Mouse (Mus musculus): ENCODE results near the gene Car15.

Gene Car15

DNA sequence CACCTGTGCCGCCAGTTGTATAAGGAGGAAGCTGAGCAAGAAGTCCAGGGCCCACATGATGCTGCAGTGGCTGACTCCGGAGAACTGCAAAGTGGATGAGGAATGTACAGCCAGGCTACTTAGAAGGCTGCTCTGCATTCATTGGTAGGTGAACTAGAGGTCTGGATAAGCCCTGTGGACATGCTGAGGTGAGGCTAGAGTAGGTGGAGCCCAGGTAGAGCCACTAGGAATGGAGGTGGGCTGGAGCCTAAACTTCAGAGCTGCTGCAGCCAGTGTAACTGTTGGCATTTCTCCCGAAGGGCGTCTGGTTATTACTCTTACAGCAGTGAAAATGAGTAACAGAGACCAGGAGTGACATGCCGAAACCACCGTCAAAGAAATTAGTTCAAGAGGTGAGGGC lies at the start of gene Car15:
Gene Car15 (minus strand): TSS at position 314 of the 400 bp plus-strand sequence.
- no peak for DNase-seq (ENCODE audit: low spot score)

DNA sequence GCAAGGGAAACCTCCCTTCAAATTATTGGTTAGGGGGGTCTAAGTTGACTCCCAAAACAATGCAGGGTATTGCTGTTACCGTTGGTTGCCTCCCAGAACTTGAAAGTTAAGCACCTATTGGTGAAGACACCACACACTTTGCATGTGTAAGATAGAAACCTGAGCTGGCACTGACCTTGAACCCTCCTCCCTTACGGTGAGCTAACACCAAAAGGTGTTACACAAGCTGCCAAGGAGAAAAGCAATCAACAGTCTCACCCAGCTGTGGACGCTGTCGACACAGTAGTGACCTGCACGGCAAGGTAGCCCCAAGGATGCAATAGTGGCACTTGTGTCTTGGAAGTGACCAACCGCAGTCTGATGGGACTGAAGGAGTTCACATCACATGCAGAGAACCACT lies 46.0 kb upstream of the Car15 start:
- no peak for DNase-seq (ENCODE audit: low spot score)

GRCm38 (mm10) chr16:17882196-17882595 lies 44.0 kb upstream of the Car15 start:
- no peak for DNase-seq (ENCODE audit: low spot score)

DNA sequence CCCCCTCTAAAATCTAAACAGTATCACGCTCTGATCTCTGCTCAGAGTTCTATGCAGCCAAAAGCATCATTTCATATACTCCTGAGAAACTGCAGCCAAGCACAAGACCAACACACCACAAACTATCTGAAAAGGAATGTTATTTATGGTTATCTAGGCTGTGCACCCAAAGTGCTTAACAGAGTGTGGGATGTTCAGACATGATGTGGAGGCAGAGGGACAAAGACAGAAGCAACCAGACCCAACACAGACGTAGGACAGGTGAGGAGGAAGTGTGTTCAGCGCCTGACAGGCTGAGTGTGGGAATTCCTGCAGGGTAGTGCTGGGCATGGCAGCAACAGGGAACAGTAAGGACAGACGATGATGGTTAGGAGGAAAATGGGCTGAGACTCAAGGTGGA lies 41.4 kb upstream of the Car15 start:
- DNase-seq (ENCODE audit: low spot score) = no peak

DNA sequence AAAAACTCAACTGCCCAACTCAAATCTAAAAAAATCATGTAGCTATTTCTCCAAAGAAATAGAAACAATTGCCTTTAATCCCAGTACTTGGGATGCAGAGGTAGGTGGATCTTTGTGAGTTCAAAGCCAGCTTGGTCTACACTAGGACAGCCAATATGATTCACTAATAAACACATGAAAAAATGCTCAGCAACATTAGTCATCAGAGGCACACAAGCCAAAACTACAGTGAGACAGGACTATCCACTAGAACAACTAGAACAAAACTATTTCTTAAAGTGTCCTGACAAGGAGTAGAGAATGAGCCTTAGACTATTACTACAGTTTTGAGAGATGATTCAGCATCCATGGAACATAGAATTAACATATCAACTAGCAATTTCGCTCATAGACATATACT lies 37.9 kb upstream of the Car15 start:
- DNase-seq (ENCODE audit: low spot score) = no peak

DNA sequence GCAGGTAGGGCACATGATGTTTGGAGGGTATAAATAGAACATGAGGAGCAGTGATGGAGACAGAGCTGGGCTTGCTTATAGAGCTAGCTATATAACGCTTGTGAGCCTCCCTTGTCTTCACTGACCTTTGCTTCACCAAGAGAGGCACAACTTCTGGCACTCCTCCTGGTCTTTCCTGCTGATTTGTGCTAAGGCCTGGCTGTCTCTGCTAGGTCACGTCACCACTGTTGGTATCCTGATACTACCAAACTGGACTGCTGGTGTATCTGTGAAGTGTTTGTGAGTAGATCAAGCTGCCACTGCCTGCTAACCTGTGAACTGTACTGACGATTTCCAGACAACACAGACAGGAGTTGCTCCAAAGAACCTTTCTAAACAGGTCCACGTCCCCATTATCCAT lies 37.0 kb upstream of the Car15 start:
- no peak for DNase-seq (ENCODE audit: low spot score)

- DNase-seq (ENCODE audit: low spot score) = no peak
Observed at GRCm38 (mm10) chr16:17872995-17873394, 34.8 kb upstream of the Car15 start.

- peak; percentile 56 for DNase-seq (ENCODE audit: low spot score)
Observed at GRCm38 (mm10) chr16:17871248-17871647, 33.1 kb upstream of the Car15 start.

- no peak for DNase-seq (ENCODE audit: low spot score)
Observed at GRCm38 (mm10) chr16:17865770-17866169, 27.6 kb upstream of the Car15 start.

DNA sequence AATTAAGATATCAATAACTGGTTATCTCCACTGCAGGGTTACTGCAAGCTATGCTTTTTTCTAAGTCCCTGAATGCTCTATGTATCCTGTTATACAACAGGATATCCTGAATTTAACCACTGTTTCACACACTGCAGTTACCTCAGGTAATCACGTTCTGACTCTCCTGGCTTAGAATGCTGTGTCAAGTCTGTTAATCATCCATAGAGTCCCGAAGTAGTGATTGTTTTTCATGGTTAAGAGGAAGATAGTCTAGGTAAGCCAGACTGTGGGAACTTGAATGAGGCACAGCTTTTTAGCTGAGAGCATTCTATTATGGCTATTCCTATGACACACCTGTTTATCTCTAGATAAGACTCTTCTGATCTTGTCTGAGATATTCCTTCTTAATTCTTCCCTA lies 27.1 kb upstream of the Car15 start:
- DNase-seq (ENCODE audit: low spot score) = no peak

DNA sequence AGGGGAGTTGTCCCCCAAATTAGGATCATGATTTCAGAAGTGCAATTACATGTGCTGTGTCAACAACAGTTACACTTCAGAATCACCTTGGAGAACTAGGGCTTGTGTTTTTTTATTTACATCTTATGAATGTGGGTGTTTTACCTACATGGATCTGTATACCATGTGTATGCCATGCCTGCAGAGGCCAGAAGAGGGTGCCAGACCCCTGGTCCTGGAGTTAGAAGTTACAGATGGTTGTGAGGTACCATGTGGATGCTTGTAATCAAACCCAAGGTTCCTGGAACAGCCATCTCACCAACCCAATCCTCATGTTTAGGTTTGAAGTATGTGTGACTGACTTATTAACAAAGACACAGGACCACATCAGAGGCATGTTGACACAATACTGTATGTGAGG lies 20.4 kb upstream of the Car15 start:
- DNase-seq (ENCODE audit: low spot score) = peak; percentile 29

GRCm38 (mm10) chr16:17857157-17857556 lies 19.0 kb upstream of the Car15 start:
- DNase-seq (ENCODE audit: low spot score) = no peak

DNA sequence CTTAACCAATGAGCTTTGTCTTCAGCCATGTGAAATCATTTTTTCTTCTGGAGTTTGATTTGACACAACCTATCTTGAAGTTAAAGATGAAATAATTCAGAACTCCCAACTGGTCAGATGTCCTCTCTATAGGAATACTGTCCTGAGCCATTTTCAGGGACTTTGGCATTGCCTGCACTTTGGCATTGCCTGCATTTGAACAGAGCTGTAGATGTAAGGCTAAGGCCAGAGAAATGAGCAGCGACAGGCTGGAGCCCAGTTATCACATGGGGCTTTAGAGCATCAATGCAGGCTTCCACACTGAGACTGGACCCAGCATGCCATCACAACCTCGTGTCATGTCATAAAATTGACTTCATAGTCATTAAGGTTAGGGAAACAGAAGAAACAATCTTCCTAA lies 15.1 kb upstream of the Car15 start:
- DNase-seq (ENCODE audit: low spot score) = no peak

DNA sequence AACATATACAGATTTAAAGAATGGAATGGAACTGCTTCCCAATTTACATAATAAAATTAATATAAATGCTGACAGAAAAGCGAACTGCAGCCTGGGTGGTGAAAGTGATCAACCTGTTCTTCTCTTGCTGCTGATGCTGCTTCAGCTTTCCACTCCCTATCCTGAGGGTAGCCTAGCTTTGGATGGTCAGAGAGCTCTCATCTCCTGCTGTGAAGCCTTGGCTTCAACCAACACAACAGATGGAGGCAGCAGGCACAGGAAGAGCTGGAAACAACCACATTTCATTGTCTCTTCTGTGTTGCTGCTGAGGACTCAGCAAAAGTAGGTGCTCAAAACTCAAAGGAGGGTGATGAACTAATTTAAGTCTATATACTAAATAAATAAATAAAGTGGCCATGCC lies 13.7 kb upstream of the Car15 start:
- DNase-seq (ENCODE audit: low spot score) = no peak

DNA sequence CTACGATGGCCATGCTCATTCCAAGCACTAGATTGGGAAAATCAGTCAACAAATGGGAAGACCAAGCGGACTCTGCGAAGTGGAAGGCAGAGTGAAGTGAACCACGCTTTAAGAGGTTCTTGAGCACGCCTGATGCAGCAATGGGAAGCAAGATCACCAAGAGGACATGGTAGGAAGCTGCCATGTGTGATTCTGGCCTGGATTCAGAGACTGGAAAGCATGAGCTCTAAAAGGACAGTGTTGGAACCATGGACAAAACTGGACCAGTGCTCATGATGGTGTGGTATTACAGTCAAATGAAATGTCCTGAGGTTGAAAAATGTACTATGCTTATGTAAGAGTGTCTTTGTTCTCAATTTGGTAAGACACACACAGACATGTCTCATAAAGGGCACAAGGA lies 13.2 kb upstream of the Car15 start:
- no peak for DNase-seq (ENCODE audit: low spot score)

DNA sequence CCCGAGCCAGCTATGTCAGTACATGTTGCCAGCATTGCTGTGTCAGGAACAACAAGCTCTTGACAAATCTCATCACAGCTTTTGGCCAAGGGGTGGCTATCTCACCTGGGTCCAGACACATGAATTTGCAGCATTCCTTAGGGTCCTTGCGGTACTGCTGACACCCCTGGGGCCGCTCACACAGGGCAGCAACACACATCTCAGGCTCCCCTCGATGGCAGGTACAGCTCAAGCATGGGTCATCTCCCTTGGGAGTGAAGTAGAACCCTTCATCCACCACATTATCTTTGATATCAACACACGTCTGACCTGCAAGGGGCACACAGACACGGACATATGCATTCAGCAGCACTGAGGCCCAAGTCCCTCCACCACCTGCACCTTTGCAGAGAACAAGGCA lies 11.3 kb upstream of the Car15 start:
- DNase-seq (ENCODE audit: low spot score) = no peak

- peak; percentile 53 for DNase-seq (ENCODE audit: low spot score)
Observed at GRCm38 (mm10) chr16:17848928-17849327, 10.8 kb upstream of the Car15 start.

- DNase-seq (ENCODE audit: low spot score) = no peak
Observed at GRCm38 (mm10) chr16:17848431-17848830, 10.3 kb upstream of the Car15 start.

DNA sequence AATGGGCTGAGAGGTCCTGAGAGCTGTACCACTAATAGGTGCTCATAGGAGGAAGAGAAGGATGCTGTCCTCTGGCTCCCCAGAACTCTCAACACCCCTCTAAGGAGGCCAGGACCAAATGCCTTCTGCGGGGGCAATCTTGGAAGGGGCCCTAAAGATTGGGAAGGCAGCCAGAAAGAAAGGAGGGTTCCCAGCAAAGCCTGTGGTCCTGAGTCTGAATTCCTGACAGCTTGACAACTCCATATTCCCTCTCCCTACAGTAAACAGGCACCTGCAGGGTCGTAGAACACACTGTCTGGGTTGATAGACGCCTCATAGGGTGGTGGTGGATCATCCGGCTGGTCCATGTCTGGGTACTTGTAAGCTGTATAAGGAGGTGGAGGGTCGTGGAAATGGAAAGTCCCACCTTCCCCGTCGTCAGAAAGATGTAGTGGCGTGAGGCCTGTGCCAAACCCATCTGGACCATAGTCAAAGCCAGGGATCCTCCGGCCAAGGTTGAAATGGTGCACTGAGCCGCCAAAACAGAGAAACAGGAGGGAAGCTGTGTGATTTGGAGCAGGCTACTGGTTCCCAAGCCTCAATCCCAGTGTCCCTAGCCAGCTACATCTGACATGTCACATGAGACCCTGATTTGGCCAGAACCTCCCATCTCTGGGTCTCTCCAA lies 5.7 kb upstream of the Car15 start:
- DNase-seq (ENCODE audit: low spot score) = no peak

DNA sequence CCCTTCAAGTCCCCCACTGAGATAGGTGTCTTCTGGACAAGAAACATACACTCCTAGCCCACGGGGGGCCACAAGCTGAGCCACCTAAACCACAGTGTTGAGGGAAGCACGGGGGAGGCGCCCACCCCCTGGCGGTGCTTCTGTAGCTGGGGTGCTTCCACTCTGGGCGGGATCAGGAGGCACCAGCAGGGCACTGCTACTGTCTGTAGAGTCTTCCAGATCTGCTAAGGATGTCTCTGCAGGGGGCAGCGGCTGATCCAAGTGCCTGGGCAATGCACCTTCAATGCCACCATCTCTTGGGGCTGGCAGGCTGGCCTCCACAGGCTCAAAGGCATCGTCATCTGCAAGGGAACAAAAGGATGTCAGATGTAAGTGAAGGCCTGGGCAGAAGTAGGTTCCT lies 4.3 kb upstream of the Car15 start:
- DNase-seq (ENCODE audit: low spot score) = no peak

DNA sequence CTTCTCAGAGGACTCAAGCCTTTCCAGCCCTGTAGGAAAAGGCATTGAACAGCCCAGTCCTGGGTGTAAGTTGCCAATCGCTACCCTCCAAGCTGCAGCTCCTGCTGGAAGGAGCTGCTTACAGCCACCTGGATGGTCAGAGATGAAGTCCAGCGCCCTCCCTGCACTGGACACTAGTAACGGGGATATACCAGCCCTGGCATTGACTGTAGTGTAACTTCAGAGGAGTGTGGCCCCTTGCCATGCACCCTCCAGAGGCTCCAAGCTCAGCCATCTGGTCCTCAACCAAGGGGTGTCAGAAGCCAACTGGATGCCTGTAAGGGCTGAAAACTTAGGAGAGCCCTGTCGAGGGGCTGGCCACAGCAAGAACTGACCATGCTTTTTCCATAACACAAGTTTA lies 1.8 kb upstream of the Car15 start:
- DNase-seq (ENCODE audit: low spot score) = no peak

DNA sequence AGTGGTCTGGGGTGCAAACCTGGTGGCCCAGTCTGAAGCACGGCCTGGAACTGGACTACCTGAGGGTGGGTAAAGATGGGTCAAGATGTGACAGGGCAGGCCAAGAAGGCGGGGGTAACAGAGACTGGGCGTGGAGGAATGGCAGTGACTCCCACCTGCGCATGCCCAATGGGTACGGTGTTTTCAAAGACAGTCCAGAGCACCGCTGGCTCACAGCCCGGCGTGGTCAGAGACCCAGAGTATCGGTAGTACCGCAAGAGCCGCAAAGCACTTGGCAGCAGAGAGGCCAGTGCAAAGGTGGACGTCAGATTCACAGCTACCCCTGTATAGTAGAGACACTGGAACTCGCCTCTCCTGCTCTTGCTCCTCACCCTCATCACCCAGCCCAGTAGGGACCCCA lies 2.7 kb downstream of the Car15 start:
- DNase-seq (ENCODE audit: low spot score) = no peak

GRCm38 (mm10) chr16:17834543-17834942 lies 3.6 kb downstream of the Car15 start:
- DNase-seq (ENCODE audit: low spot score) = no peak

DNA sequence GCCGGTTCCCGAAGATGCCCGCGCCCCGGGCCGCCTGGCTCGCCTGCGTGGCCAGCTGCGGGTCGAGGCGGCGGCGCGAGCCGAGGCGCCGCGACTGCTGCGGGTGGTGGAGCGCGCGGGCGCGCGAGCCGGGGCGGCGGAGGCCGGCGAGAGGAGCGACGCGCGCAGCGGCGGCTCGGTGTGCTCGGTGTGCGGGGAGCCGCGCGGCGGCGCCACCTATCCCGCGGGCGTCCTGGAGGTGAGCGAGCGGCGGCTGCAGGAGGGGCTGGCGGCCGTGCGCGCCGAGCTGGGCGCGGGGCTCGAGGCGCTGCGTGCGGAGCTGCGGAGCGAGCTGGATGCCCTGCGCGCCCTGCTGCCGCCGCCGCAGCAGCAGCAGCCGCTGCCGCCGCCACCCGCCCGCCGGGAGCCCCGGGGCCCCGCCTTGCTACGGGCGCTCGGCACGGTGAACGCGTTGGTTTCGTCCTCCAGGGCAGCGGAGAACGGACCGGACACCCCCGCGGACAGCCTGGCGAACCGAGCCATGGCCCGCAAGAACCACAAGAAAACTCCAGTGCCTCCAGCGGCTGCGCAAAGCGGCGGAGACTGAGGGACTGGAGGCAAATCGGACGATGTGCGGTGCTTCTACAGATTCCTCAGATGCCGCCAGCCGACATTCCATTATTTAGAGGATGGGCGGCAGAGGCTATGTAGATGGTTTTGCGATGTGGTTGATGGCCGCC lies 4.3 kb downstream of the Car15 start:
- no peak for DNase-seq (ENCODE audit: low spot score)
